Mouse (Mus musculus): ENCODE results near the gene Il10ra. TPM values are rescaled to one million over a fixed set of nuclear protein-coding genes. Genes with fewer than 3 reads are reported as not detected.

Gene Il10ra
- polyA plus RNA-seq, 1 experiment from 2014 or later: 0.45 TPM

DNA sequence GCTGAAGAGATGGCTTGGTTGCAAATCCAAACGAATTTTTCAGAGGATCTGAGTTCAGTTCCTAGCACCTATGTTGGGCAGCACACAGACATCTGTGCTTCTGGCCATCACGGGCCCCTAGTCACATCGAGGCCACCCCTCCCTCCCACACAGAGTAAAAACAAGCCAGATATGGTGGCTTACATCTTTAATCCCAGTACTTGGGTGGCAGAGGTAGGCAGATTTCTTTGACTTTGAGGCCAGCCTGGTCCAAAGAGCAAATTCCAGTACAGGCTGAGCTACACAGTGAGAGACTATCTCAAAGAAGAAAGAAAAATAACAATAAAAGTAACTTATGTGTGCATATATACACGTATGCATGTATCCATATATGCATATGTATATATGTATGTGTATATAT lies 62.8 kb downstream of the Il10ra start:
- no peak for DNase-seq (ENCODE audit: low spot score)
- Histone ChIP-seq H3K4me1 (replicated peaks; ENCODE audit: control insufficient read depth, insufficient read depth, low read length) (no peaks in the 10 kb centered on the region), H3K4me2 (ENCODE audit: low read depth, low read length, severe bottlenecking) (no peak overlapping the region), H3K4me3 (ENCODE audit: low read depth, low read length) (no peak overlapping the region), H3K9me3 (ENCODE audit: control insufficient read depth, low read length) (no peaks in the 10 kb centered on the region), H3K36me3 (ENCODE audit: control insufficient read depth, insufficient read depth, low read length) (no peaks in the 10 kb centered on the region), H3K27ac (ENCODE audit: low read depth, low read length) (no peak overlapping the region), H3K9ac (ENCODE audit: low read length) (no peak overlapping the region), H3K27me3 (ENCODE audit: control insufficient read depth, insufficient read depth, low read length) (no peaks in the 10 kb centered on the region)
- 77% methylated on average over 4 of the region's 4 CpGs for WGBS
- ATAC-seq (replicated peaks; ENCODE audit: low FRiP score): no peak

DNA sequence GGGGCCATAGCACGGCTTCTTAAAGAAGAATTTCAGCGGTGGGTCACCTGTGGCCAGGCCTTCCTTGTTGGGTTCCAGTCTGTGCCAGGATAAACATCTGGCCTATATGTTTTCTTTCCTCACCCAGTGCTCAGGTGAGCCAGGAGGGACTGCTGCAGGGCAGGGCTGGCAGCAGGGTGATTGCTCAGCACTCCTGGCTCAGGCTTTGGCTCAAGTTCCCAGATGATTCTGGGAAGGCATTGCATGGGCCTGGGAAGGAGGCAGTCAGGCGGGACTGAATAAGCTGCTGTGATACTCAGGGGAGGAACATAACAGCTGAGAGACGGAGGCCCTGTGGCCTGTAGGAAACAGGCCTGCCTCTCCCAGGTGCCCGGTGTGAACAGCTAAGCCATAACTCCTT lies 63.8 kb downstream of the Il10ra start:
- Histone ChIP-seq H3K4me1 (replicated peaks; ENCODE audit: control insufficient read depth, insufficient read depth, low read length) (no peaks in the 10 kb centered on the region), H3K27me3 (ENCODE audit: control insufficient read depth, insufficient read depth, low read length) (no peaks in the 10 kb centered on the region), H3K36me3 (ENCODE audit: control insufficient read depth, insufficient read depth, low read length) (no peaks in the 10 kb centered on the region), H3K27ac (ENCODE audit: low read depth, low read length) (no peak overlapping the region), H3K4me3 (ENCODE audit: low read depth, low read length) (no peak overlapping the region), H3K9me3 (ENCODE audit: control insufficient read depth, low read length) (no peaks in the 10 kb centered on the region), H3K4me2 (ENCODE audit: low read depth, low read length, severe bottlenecking) (no peak overlapping the region), H3K9ac (ENCODE audit: low read length) (no peak overlapping the region)
- 78% methylated on average over 5 of the region's 5 CpGs for WGBS
- ATAC-seq (replicated peaks; ENCODE audit: low FRiP score) (no peak), DNase-seq (ENCODE audit: low spot score) (no peak)

Small RNA genes within 50 kb of the gene (microRNA-seq; reads per million reads assigned to microRNA genes)
- not detected for gene Mir7086 (ENCODE audit: insufficient number of aligned reads)

Other genes starting within 250 kb of the Il10ra start
- 1.8 and 2.5 TPM in 2 replicates for gene Mpzl2, start 229.3 kb downstream of the Il10ra start, polyA plus RNA-seq (2014; fragmentation: Nextera tagmentation; extraction: Ambion mirVana)
- 2.2 and 2.7 TPM in 2 replicates for gene Mpzl3, start 214.0 kb downstream of the Il10ra start, polyA plus RNA-seq (2014; fragmentation: Nextera tagmentation; extraction: Ambion mirVana)
- gene Jaml, start 190.0 kb downstream of the Il10ra start, polyA plus RNA-seq (2014; fragmentation: Nextera tagmentation; extraction: Ambion mirVana): not detected in 2 replicates
- gene Scn2b, start 151.4 kb downstream of the Il10ra start, polyA plus RNA-seq (2014; fragmentation: Nextera tagmentation; extraction: Ambion mirVana): 2.9 and 3.2 TPM in 2 replicates
- 0.19 and 0.21 TPM in 2 replicates for gene Scn4b, start 130.8 kb downstream of the Il10ra start, polyA plus RNA-seq (2014; fragmentation: Nextera tagmentation; extraction: Ambion mirVana)
- gene BC049352, start 87.1 kb downstream of the Il10ra start, polyA plus RNA-seq (2014; fragmentation: Nextera tagmentation; extraction: Ambion mirVana): not detected in 2 replicates
- not detected in 2 replicates for gene Tmprss4, start 65.1 kb downstream of the Il10ra start, polyA plus RNA-seq (2014; fragmentation: Nextera tagmentation; extraction: Ambion mirVana)
- 0.08 and 0.11 TPM in 2 replicates for gene Tmprss13, start 50.0 kb upstream of the Il10ra start, polyA plus RNA-seq (2014; fragmentation: Nextera tagmentation; extraction: Ambion mirVana)
- 122 and 124 TPM in 2 replicates for gene Fxyd6, start 101.0 kb upstream of the Il10ra start, polyA plus RNA-seq (2014; fragmentation: Nextera tagmentation; extraction: Ambion mirVana)
- gene Fxyd2, start 130.5 kb upstream of the Il10ra start, polyA plus RNA-seq (2014; fragmentation: Nextera tagmentation; extraction: Ambion mirVana): 1.5 and 3.4 TPM in 2 replicates
- gene Dscaml1, start 157.5 kb upstream of the Il10ra start, polyA plus RNA-seq (2014; fragmentation: Nextera tagmentation; extraction: Ambion mirVana): 3.4 and 5.4 TPM in 2 replicates

All from forebrain, embryonic 11.5 days (tissue).